Mouse (Mus musculus) liver, embryonic 15.5 days (tissue): ENCODE data around the gene Coq7. TPM values are rescaled to one million over a fixed set of nuclear protein-coding genes. Genes with fewer than 3 reads are reported as not detected.

Source experiments
- ATAC-seq: fragments of 200-750 bp; cut with Nextera tagmentation; 2 replicates; pipeline ENCODE4 v1.8.0; 2017; ENCODE audit warnings: moderate number of reproducible peaks, mild to moderate bottlenecking, moderate library complexity; ENCODE audit not compliant: insufficient read depth
- H3K27ac ChIP-seq: fragments of 300-500 bp; sonication (generic); replicated peaks from 2 replicates; pipeline ENCODE4 v1.5.1; 2015; ENCODE audit warnings: mild to moderate bottlenecking, inconsistent platforms
- H3K27me3 ChIP-seq: fragments of 300-500 bp; sonication (generic); 2 replicates; pipeline ENCODE4 v1.6.1; 2015; ENCODE audit warnings: mild to moderate bottlenecking, inconsistent platforms
- H3K36me3 ChIP-seq: fragments of 300-500 bp; sonication (generic); replicated peaks from 2 replicates; pipeline ENCODE4 v1.6.1; 2015; ENCODE audit warnings: moderate library complexity, mild to moderate bottlenecking, inconsistent platforms
- H3K4me1 ChIP-seq: fragments of 300-500 bp; sonication (generic); replicated peaks from 2 replicates; pipeline ENCODE4 v1.6.1; 2015; ENCODE audit warnings: inconsistent platforms
- H3K4me2 ChIP-seq: fragments of 300-500 bp; sonication (generic); 2 replicates; pipeline ENCODE4 v1.6.1; 2015; ENCODE audit warnings: moderate library complexity, mild to moderate bottlenecking, inconsistent platforms
- H3K4me3 ChIP-seq: fragments of 300-500 bp; sonication (generic); replicated peaks from 2 replicates; pipeline ENCODE4 v1.5.1; 2015; ENCODE audit warnings: mild to moderate bottlenecking, inconsistent platforms
- H3K9ac ChIP-seq: fragments of 300-500 bp; sonication (generic); 2 replicates; pipeline ENCODE4 v1.6.1; 2015; ENCODE audit warnings: moderate library complexity, mild to moderate bottlenecking, inconsistent platforms
- H3K9me3 ChIP-seq: fragments of 300-500 bp; sonication (generic); replicated peaks from 2 replicates; pipeline ENCODE4 v1.6.1; 2016; ENCODE audit warnings: inconsistent platforms
- WGBS: fragments of 180-500 bp; shearing (Covaris S2); methylation state at CpG from one replicate; pipeline ENCODE4 v1.1.7; 2015; ENCODE audit warnings: mixed read lengths; ENCODE audit not compliant: insufficient replicate concordance; 5-methylcytosine and 5-hydroxymethylcytosine counted together
- polyA plus RNA-seq: library from polyadenylated mRNA; unstranded; fragments of >200 nt; fragmentation: Nextera tagmentation; extraction: Ambion mirVana; gene quantifications from 2 replicates; pipeline ENCODE4 v1.2.1, GENCODE M21; 2015

The Coq7 gene
- 37.6 and 38.8 TPM in 2 replicates for polyA plus RNA-seq

DNA sequence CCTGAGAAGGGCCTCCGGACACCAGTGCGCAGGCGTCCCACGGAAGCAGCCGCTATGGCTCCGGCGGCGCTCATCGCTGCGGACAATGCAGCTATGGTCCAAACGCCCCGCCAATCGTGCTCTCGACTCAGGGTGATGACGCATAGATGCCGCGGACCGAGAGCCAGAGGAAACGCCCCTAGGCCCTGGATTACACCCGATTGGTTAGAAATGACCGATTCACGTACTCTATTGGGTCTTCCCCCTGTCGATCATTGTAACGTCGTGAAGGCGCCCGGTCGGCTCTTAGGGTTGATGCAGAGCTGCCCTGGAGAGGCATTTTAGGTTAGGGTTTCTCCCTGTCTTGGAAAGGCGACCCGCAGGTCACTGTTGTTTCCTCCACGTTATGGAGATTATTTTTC lies at the start of gene Coq7:
Gene Coq7, minus strand, starts transcription at position 179 of the 401 bp plus-strand sequence.
- under 1% methylated on average over 31 of the region's 31 CpGs for WGBS

DNA sequence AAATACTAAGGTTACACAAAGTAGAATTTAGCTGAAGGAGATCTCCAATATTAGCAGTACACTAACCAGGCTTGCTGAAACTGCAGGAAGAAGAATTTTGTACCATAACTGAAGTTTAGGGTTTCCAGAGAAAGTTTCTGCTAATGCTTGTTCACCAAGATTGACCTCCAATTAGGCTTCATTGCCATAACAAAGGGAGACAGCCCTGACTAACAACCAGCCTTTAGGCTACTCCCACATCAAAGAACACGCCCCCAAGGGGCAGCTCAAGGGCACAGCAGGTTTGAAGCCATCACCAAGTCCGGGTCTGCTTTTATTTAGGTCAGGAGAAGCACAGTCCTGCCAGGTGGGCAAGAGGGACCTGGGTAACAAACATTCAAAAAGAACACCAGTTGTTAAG lies 46.8 kb upstream of the Coq7 start:
- 46% methylated on average over 2 of the region's 2 CpGs for WGBS
- no peak overlapping the region for H3K9ac ChIP-seq
- no peak for ATAC-seq
- peaks cover 13% of the 10 kb centered on the region for H3K4me1 ChIP-seq
- H3K27me3 ChIP-seq: peaks cover 16% of the 10 kb centered on the region
- H3K9me3 ChIP-seq: no peaks in the 10 kb centered on the region
- H3K27ac ChIP-seq: no peak overlapping the region
- H3K4me3 ChIP-seq: no peak overlapping the region
- H3K4me2 ChIP-seq: no peak overlapping the region
- no peaks in the 10 kb centered on the region for H3K36me3 ChIP-seq

More for the DNA sequence above, at the start of gene Coq7:
- Histone ChIP-seq H3K4me3 (peak within 1 kb of the TSS; percentile 94), H3K9me3 (no peaks in the 10 kb centered on the region), H3K36me3 (no peaks in the 10 kb centered on the region; the same call in 1 of the 2 replicates), H3K27ac (peak within 1 kb of the TSS; percentile 89), H3K4me2 (peak within 1 kb of the TSS; percentile 81), H3K4me1 (peaks cover 17% of the 10 kb centered on the region), H3K27me3 (no peaks in the 10 kb centered on the region), H3K9ac (peak within 1 kb of the TSS; percentile 78)
- ATAC-seq: peak; percentile 99

DNA sequence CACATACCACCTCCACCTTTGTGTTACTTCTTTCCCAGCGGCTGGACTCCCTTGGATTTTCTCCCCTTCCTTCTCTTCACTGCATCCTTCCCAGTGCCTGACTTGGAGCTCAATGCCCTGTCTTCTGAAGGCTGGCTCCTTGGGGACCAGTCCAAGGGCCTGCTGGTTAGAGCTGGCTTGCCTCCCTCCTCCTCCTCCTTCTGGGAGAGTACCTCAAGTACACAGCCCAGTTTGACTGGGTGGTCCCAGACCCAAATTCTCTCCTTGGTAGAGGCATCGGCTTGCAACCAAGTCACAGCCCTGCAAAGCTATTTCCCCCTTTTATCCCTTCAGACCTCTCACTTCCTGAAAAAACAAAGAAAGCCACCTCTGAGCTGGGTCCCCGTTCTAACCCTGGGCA lies 45.1 kb upstream of the Coq7 start:
- no peaks in the 10 kb centered on the region for H3K9me3 ChIP-seq
- 34% methylated on average over 3 of the region's 3 CpGs for WGBS

DNA sequence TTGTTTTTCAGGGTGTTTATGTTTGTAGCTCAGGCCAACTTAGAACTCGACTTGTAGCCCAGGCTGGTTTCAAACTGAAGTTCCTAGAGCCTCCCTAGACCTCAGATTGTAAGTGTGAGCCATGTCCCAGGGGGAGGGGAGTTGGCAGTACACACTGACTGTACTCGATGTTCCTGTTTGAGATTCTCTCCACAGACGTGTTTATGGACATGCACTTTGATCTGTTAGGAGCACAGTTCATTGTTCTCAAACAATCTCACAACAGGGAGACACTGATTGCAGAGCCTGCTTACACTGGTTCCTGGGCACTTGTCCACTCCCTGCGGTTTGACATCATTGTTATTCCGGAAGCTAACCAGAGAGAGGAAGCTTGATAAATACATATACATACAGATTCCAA lies 38.9 kb upstream of the Coq7 start:
- 44% methylated on average over 5 of the region's 5 CpGs for WGBS
- Histone ChIP-seq H3K36me3 (no peaks in the 10 kb centered on the region), H3K9ac (no peak overlapping the region), H3K9me3 (no peaks in the 10 kb centered on the region), H3K27ac (no peak overlapping the region), H3K4me3 (no peak overlapping the region), H3K4me2 (no peak overlapping the region), H3K27me3 (no peaks in the 10 kb centered on the region), H3K4me1 (no peaks in the 10 kb centered on the region)
- 0 out of 2 replicates have a peak, but pooled peaks have one; percentile 22 for ATAC-seq

More for the DNA sequence above, 45.1 kb upstream of the Coq7 start:
- Histone ChIP-seq H3K4me1 (no peaks in the 10 kb centered on the region), H3K4me3 (no peak overlapping the region), H3K4me2 (no peak overlapping the region), H3K27me3 (no peaks in the 10 kb centered on the region), H3K27ac (no peak overlapping the region), H3K36me3 (no peaks in the 10 kb centered on the region), H3K9ac (no peak overlapping the region)
- no peak for ATAC-seq

DNA sequence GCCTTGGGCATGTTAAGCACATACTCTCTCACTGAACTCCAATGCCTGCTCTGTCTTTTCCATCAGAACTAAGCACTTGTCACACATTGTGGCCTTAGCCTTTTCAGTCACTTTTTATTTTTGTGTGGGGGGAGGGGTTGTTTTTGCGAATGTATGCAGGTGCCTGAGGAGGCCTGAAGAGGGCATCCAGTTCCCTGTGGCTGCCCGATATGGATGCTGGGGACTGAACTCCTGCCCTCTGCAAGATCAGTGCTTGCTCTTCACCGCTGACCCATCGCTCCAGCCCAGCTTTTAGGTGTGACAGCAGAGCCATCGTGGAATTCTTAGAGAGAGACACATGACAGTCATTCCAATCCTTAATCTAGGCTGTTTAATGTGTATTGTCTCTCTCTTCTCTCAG lies 38.2 kb upstream of the Coq7 start:
- WGBS: 47% methylated on average over 5 of the region's 5 CpGs

DNA sequence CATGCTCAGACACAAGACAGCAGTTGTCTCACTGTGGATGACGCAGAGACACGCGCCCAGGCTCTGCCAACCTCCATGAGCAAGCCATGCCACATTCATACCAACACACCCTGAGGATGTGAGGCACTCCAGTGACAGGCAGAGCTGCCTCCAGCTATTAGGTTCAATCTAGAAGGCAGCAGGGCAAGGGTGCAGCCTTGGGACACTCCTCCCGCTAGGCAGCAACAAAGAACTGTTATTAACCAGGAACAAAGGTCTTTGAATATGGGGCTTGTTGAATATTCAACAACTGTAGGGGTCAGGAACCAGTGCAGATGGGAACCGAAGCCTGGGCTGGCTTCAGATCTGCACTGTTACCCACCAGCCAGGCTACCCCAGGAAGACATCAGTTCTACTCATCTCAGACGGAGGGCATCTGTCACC lies 36.0 kb upstream of the Coq7 start:
- Histone ChIP-seq H3K36me3 (no peaks in the 10 kb centered on the region), H3K4me2 (no peak overlapping the region), H3K4me1 (no peaks in the 10 kb centered on the region), H3K4me3 (no peak overlapping the region), H3K27ac (no peak overlapping the region), H3K9ac (no peak overlapping the region), H3K9me3 (no peaks in the 10 kb centered on the region), H3K27me3 (no peaks in the 10 kb centered on the region)
- ATAC-seq: no peak
- 69% methylated on average over 6 of the region's 6 CpGs for WGBS

More for the DNA sequence above, 38.2 kb upstream of the Coq7 start:
- Histone ChIP-seq H3K9ac (no peak overlapping the region), H3K36me3 (no peaks in the 10 kb centered on the region), H3K9me3 (no peaks in the 10 kb centered on the region), H3K4me3 (no peak overlapping the region), H3K27ac (no peak overlapping the region), H3K4me2 (no peak overlapping the region), H3K4me1 (no peaks in the 10 kb centered on the region), H3K27me3 (no peaks in the 10 kb centered on the region)
- no peak for ATAC-seq

DNA sequence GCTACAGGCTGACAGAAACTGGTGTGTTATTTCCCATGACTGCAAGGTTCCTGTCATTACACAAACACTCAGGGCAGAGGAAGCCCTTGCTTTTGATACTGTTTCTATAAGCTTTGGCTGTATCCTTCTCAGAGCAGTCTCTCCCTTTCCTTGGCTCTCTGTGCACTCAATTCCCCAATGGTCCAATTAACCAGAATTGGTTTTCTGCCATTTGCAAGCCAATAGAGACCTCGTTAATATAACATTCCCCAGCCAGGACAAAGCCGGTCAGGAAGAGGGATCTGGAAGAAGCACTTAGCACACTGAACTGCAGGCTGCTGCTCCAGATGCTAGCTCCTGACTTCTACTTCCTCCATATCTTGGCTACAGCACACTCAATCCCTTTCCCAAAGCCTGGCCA lies 21.1 kb upstream of the Coq7 start:
- WGBS: 68% methylated on average over 2 of the region's 2 CpGs
- H3K4me2 ChIP-seq: no peak overlapping the region
- no peak overlapping the region for H3K4me3 ChIP-seq
- no peaks in the 10 kb centered on the region for H3K4me1 ChIP-seq
- no peaks in the 10 kb centered on the region for H3K9me3 ChIP-seq
- H3K27me3 ChIP-seq: no peaks in the 10 kb centered on the region
- H3K27ac ChIP-seq: no peak overlapping the region
- no peak for ATAC-seq
- H3K36me3 ChIP-seq: no peaks in the 10 kb centered on the region
- no peak overlapping the region for H3K9ac ChIP-seq

DNA sequence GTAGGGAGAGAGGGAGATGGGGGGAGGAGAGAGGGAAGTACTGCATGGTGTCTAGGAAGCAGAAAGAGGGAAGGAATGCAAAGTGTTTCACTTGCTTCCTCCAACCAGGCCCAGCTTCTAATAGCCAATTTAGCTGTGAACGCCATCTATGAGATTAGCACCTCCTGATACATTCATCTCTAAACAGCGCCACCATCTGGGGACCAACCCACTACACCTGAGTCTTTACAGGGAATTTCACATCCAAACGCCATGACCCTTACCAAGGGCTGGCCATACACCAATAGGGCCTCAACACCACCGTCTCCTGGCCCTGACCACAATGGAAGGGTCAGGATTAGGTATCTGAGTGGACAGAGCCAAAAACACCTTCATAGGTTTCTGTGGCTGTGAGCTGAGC lies 20.7 kb upstream of the Coq7 start:
- Histone ChIP-seq H3K36me3 (no peaks in the 10 kb centered on the region), H3K4me3 (no peak overlapping the region), H3K27me3 (no peaks in the 10 kb centered on the region), H3K4me1 (no peaks in the 10 kb centered on the region), H3K9me3 (no peaks in the 10 kb centered on the region), H3K9ac (no peak overlapping the region), H3K27ac (no peak overlapping the region), H3K4me2 (no peak overlapping the region)
- ATAC-seq: no peak
- WGBS: 58% methylated on average over 4 of the region's 4 CpGs

DNA sequence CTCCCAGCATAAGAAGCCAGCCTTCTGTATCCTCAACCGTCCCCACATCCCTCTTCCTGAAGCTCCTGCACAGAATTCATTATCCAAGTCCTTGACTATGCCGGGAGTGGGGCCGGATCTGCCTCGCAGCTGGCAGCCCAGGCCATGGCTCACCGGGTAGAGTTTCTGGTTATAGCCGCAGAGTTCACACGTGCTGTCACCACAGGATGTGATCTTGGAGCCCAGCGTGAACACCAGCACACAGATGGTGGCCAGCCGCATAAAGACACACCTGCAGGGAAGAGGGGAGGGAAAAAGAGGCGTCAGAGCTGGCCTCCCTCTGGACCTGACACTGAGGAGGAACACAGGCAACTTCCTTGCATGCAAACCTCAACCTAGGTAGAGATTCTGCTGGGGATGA lies 14.3 kb upstream of the Coq7 start:
- Histone ChIP-seq H3K4me3 (no peak overlapping the region), H3K4me1 (no peaks in the 10 kb centered on the region), H3K9ac (no peak overlapping the region), H3K4me2 (no peak overlapping the region), H3K9me3 (no peaks in the 10 kb centered on the region), H3K27ac (no peak overlapping the region), H3K36me3 (no peaks in the 10 kb centered on the region), H3K27me3 (no peaks in the 10 kb centered on the region)
- ATAC-seq: no peak
- 67% methylated on average over 10 of the region's 10 CpGs for WGBS

DNA sequence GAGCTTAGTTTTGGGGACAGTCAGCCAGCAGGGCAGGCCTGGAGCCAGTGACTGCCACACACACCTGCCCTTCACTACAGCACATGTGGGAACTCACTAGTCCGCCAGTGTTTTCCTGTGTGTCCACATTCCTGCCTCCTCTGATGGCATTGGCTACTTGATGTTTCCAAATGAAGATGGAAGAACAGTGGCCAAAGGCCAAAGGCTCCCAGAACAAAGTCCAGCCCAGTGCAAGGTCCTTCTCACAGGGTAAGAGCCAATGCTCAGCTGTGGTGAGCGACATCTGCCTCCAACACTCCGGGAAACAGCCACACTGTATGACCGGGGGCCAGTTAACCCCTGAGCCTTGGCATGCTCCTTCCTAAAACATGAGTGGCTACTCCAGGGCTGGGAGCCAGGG lies 11.0 kb upstream of the Coq7 start:
- no peak for ATAC-seq
- Histone ChIP-seq H3K4me1 (no peaks in the 10 kb centered on the region), H3K27me3 (no peaks in the 10 kb centered on the region), H3K4me2 (no peak overlapping the region), H3K36me3 (no peaks in the 10 kb centered on the region), H3K9ac (no peak overlapping the region), H3K9me3 (no peaks in the 10 kb centered on the region), H3K4me3 (no peak overlapping the region), H3K27ac (no peak overlapping the region)
- 73% methylated on average over 4 of the region's 4 CpGs for WGBS

DNA sequence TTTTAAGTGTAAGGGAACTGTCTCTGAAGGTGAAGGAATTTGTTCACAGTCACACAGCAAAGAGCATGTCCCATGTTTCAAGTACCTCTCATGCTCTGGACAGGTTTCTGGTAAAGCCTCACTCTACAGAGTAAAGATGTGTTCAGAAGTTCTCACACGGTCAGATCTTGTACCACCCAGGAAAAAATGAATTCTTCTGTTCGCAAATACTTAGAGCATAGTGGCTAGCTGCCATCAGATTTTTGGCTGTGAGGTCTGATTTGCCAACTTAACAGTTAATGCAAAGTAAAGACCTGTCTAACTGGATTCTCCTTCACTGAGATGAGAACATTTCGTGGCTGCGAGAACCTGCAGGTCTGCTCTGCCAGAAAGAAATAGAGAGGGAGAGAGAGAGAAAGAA lies 1.9 kb upstream of the Coq7 start:
- H3K9ac ChIP-seq: no peak overlapping the region
- WGBS: 78% methylated on average over 4 of the region's 4 CpGs
- ATAC-seq: no peak
- H3K4me1 ChIP-seq: peaks cover 17% of the 10 kb centered on the region
- H3K27ac ChIP-seq: no peak overlapping the region
- H3K4me3 ChIP-seq: no peak overlapping the region
- H3K36me3 ChIP-seq: no peaks in the 10 kb centered on the region
- H3K4me2 ChIP-seq: no peak overlapping the region
- no peaks in the 10 kb centered on the region for H3K9me3 ChIP-seq
- H3K27me3 ChIP-seq: no peaks in the 10 kb centered on the region

DNA sequence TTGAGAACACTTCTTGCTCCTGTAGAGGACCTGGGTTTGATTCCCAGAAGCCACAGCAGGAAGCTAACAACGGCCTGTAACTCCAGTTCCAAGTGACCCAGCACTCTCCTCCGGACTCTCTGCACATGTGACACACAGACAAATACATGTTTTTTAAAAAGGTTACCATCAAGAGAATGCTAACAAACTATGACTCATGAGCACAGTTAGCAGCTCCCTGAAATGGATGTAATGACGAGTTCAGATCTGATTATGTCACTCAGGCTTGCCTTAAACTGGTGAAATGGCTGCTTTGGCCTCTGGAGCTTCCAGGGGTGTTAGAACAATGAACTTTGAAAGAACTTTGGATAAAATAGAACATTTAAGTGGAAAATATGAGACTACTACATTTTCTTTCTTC lies 1.2 kb upstream of the Coq7 start:
- 63% methylated on average over 3 of the region's 3 CpGs for WGBS
- no peaks in the 10 kb centered on the region for H3K9me3 ChIP-seq
- H3K36me3 ChIP-seq: no peaks in the 10 kb centered on the region
- H3K4me2 ChIP-seq: peak overlapping the region; percentile 81; the same call in 1 of the 2 replicates
- H3K9ac ChIP-seq: no peak overlapping the region
- H3K4me3 ChIP-seq: no peak overlapping the region
- no peak for ATAC-seq
- H3K27me3 ChIP-seq: no peaks in the 10 kb centered on the region
- no peak overlapping the region for H3K27ac ChIP-seq
- peaks cover 17% of the 10 kb centered on the region for H3K4me1 ChIP-seq
